Mouse (Mus musculus) small intestine, adult 2 months (tissue): ENCODE measurements at regions not wholly inside any gene's neighbourhood (a gene's known extent, or its start where the extent isn't known, plus 50 kb on each side); places are given as distances from the start of the nearest gene placed in this dataset.

Source experiments
- H3K27ac ChIP-seq: fragments of 200-500 bp; 2 replicates; pipeline ENCODE4 v1.5.1; 2012; ENCODE audit warnings: low read depth, low read length, control low read depth, inconsistent platforms; ENCODE audit not compliant: insufficient read depth
- H3K27me3 ChIP-seq: fragments of 200-500 bp; 2 replicates; pipeline ENCODE4 v1.6.1; 2012; ENCODE audit warnings: mild to moderate bottlenecking, moderate library complexity, low read length, inconsistent platforms; ENCODE audit not compliant: control insufficient read depth, insufficient read depth
- H3K36me3 ChIP-seq: fragments of 200-500 bp; 2 replicates; pipeline ENCODE4 v1.6.1; 2012; ENCODE audit warnings: mild to moderate bottlenecking, low read length, control low read depth, inconsistent platforms; ENCODE audit not compliant: control insufficient read depth, insufficient read depth
- H3K4me1 ChIP-seq: fragments of 200-500 bp; 2 replicates; pipeline ENCODE4 v1.6.1; 2012; ENCODE audit warnings: low read length, inconsistent platforms, mixed read lengths; ENCODE audit not compliant: control insufficient read depth, insufficient read depth, insufficient read length
- H3K4me3 ChIP-seq: fragments of 200-500 bp; 2 replicates; pipeline ENCODE4 v1.5.1; 2012; ENCODE audit warnings: low read depth, mild to moderate bottlenecking, control low read depth, inconsistent platforms, low read length, moderate library complexity
- CTCF ChIP-seq: fragments of 200-500 bp; IDR thresholded peaks from 2 replicates; pipeline ENCODE4 v1.5.1; 2012; ENCODE audit warnings: low read depth, mild to moderate bottlenecking, control low read depth, inconsistent platforms, low read length, moderate library complexity, mixed read lengths; ENCODE audit not compliant: insufficient replicate concordance, insufficient read length; ENCODE audit errors: extremely low read depth
- POLR2A ChIP-seq: fragments of 200-500 bp; IDR thresholded peaks from 2 replicates; pipeline ENCODE4 v1.6.1; 2012; ENCODE audit warnings: low read depth, mild to moderate bottlenecking, control low read depth, inconsistent platforms, low read length, moderate library complexity
- WGBS: fragments of 180-500 bp; shearing (Covaris S2); methylation state at CpG from one replicate; pipeline ENCODE4 v1.1.7; 2018; 5-methylcytosine and 5-hydroxymethylcytosine counted together

- H3K4me3 ChIP-seq: no peak overlapping the region
- no peaks in the 10 kb centered on the region for H3K27me3 ChIP-seq
- no peaks in the 10 kb centered on the region for H3K36me3 ChIP-seq
- no peaks in the 10 kb centered on the region for H3K4me1 ChIP-seq
- no peak overlapping the region for H3K27ac ChIP-seq
- TF ChIP-seq POLR2A: no peak
- WGBS: 82% methylated on average over 5 of the region's 5 CpGs
Observed at GRCm38 (mm10) chr1:43374946-43375345, 69.4 kb upstream of the Nck2 start.

DNA sequence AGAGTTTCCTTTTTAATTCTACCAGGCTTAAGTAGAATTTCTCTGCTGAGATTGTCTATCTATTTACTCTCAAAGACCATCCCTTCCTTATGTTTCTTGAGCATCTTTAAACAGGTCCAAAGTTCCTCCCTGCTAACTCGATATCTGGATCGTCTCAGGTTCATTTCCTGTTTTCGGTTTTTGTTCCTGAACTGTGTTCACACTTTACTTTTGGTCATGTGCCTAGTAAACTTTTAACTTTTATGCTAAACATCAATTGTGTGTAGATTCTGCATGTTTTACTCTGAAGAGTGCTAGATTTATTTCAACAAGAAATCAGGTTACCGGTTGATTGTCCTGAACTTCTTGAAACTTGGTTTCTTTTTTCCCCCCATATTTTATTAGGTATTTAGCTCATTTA, 68.5 kb upstream of the Nck2 start:
- Histone ChIP-seq H3K27ac (no peak overlapping the region), H3K36me3 (no peaks in the 10 kb centered on the region)
- 31% methylated on average over 4 of the region's 4 CpGs for WGBS

GRCm38 (mm10) chr1:43377491-43378263, 66.7 kb upstream of the Nck2 start:
- Histone ChIP-seq H3K4me1 (no peaks in the 10 kb centered on the region), H3K27ac (no peak overlapping the region), H3K27me3 (no peaks in the 10 kb centered on the region; the same call in 1 of the 2 replicates), H3K4me3 (no peak overlapping the region), H3K36me3 (no peaks in the 10 kb centered on the region)
- WGBS: 43% methylated on average over 4 of the region's 4 CpGs
- no peak for TF ChIP-seq POLR2A

More for the DNA sequence above, 68.5 kb upstream of the Nck2 start:
- Histone ChIP-seq H3K27me3 (no peaks in the 10 kb centered on the region; the same call in 1 of the 2 replicates), H3K4me3 (no peak overlapping the region), H3K4me1 (no peaks in the 10 kb centered on the region)
- TF ChIP-seq CTCF: no peak
- no peak for TF ChIP-seq POLR2A

- no peak for TF ChIP-seq POLR2A
- TF ChIP-seq CTCF: no peak
- Histone ChIP-seq H3K27me3 (no peaks in the 10 kb centered on the region; the same call in 1 of the 2 replicates), H3K4me1 (no peaks in the 10 kb centered on the region), H3K36me3 (no peaks in the 10 kb centered on the region), H3K27ac (no peak overlapping the region), H3K4me3 (no peak overlapping the region)
Observed at GRCm38 (mm10) chr1:43385008-43385407, 59.4 kb upstream of the Nck2 start.

DNA sequence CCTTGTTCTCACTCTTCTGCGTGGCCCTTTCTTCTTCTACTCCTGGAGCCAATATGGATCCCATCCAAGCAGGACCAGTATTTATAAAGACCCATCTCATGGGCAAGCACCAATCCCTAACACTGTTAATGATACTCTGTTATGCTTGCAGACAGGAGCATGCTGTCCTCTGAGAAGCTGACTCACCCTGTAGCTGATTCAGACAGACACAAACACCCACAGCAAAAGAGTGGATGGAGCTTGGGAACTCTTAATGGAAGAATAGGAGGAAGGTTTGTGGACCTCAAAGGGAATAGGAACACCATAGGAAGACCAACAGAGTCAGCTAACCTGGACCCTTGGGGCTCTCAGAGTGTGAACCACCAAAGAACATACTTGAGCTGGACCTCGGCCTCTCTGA, 50.3 kb upstream of the Nck2 start:
- Histone ChIP-seq H3K4me1 (no peaks in the 10 kb centered on the region; the same call in 1 of the 2 replicates), H3K36me3 (no peaks in the 10 kb centered on the region), H3K27ac (no peak overlapping the region), H3K4me3 (no peak overlapping the region), H3K27me3 (no peaks in the 10 kb centered on the region)
- TF ChIP-seq POLR2A: no peak
- TF ChIP-seq CTCF: no peak
- 95% methylated on average over 2 of the region's 2 CpGs for WGBS
